Mouse (Mus musculus): Measurements from ENCODE around the gene Ankrd6. TPM values are rescaled to one million over a fixed set of nuclear protein-coding genes. Genes with fewer than 3 reads are reported as not detected.
A peak's percentile ranks its signal among the peaks of the same experiment; 100 is the strongest.

Ankrd6 gene
- total and polyA plus RNA-seq, 3 experiments = 1.3 to 2.1 (median 1.6) TPM

DNA sequence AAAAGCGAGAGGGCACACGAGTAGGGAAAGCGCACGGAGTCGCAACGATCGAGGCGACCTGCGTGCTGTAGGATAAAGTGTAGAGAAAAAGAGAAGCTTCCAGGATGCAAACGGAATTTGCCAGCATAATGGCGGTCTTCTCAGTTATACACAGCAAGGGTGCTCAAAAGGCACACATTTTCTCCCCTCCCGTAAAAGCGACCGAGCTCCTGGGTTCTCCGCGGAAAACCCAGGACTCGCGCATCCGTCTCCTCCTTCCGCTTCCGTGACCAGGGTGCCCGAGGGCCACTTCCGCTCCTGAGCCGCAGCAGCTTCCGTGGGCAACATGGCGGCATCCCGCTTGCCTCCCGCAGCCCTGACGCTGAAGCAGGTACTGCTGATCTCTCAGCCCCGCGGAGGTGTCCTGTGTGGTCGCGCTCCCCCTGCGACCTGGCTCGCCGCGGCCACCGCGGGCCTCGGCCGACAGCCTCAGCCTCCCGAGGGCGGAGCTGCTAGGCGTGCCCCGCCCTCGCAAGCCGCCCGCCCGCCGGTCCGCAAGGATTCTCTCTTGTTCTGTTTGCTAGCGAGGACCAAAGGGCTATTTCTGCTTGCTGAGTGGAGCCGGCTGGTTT lies 150.6 kb downstream of the Ankrd6 start, which contains the start of gene Lyrm2 (continued):
- peak; percentile 94 for TF ChIP-seq NELFE (IDR thresholded peaks at IDR 0.05; ENCODE audit: low read depth, low read length)
- TF ChIP-seq ELF1 (IDR thresholded peaks at IDR 0.05; ENCODE audit: low read depth, low read length) = peak; percentile 97
- peak; percentile 95 for TF ChIP-seq POLR2A (IDR thresholded peaks at IDR 0.05; ENCODE audit: low read depth, low read length)
- TF ChIP-seq RCOR1 (conservative IDR thresholded peaks at IDR 0.05; ENCODE audit: low read depth, low read length) = peak; percentile 72; the same call in 1 of the 2 replicates
- 0 out of 2 replicates have a peak, but pooled peaks have one; percentile 22 for TF ChIP-seq CHD2 (IDR thresholded peaks at IDR 0.05; ENCODE audit: low read length)
- peak; percentile 37; the same call in 1 of the 2 replicates for TF ChIP-seq ETS1 (conservative IDR thresholded peaks at IDR 0.05; ENCODE audit: low read depth, low read length)
- TF ChIP-seq BHLHE40 (IDR thresholded peaks at IDR 0.05; ENCODE audit: low read depth, low read length) = no peak
- peak; percentile 51; the same call in 1 of the 2 replicates for TF ChIP-seq IRF4 (IDR thresholded peaks at IDR 0.05; ENCODE audit: low read depth, low read length)

DNA sequence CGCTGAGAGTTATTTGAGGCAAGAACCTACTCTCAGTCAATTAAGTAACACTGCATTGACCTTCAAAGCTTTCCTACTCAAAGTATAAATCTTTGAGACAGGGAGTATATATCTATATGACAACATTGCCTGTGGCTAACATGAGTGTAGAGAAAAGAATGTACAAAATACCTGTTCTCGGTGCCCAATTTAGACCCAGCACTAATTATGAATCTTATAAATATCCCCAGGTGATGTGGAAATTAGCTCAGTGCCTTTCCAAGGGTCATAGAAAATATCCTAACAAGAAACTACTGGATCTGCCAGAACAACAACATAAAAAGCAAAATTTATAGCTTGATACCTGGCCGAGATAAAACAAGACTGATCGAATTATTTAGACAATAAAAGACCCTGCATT lies 151.7 kb downstream of the Ankrd6 start:
- Histone ChIP-seq H3K9me3 (replicated peaks; ENCODE audit: low read length) (no peaks in the 10 kb centered on the region), H3K27ac (ENCODE audit: insufficient read depth, low read depth) (no peak overlapping the region), H3K36me3 (replicated peaks in 1 of 2; ENCODE audit: control insufficient read depth in 1 of 2, insufficient read depth in 1 of 2, low read length in 1 of 2) (peaks cover 0 to 8% of the 10 kb centered on the region in 2 experiments), H3K4me3 (replicated peaks in 1 of 3; ENCODE audit: low read depth in 2 of 3, low read length in 2 of 3, poor library complexity in 1 of 3) (peak overlapping the region in 1 of 3 experiments; percentile 61), H3K79me2 (replicated peaks; ENCODE audit: control insufficient read depth, extremely low read depth, insufficient read depth, poor library complexity, severe bottlenecking) (no peaks in the 10 kb centered on the region; the same call in 1 of the 2 replicates), H3K4me1 (ENCODE audit: control insufficient read depth in 1 of 2, insufficient read depth in 2 of 2) (peaks cover 6 to 14% of the 10 kb centered on the region in 2 experiments; a peak in 3 of 4 replicates), H3K27me3 (replicated peaks) (no peaks in the 10 kb centered on the region), H3K4me2 (ENCODE audit: insufficient read depth, low read depth, poor library complexity, severe bottlenecking) (no peak overlapping the region), H3K9ac (ENCODE audit: insufficient read depth, low read depth) (no peak overlapping the region)
- TF ChIP-seq ZKSCAN1 (IDR thresholded peaks at IDR 0.05; ENCODE audit: borderline replicate concordance, low read depth, low read length) = no peak
- TF ChIP-seq UBTF (IDR thresholded peaks at IDR 0.05; ENCODE audit: low read depth, low read length) = no peak
- no peak for TF ChIP-seq POLR2AphosphoS2 (IDR thresholded peaks at IDR 0.05; ENCODE audit: low read depth, low read length)
- TF ChIP-seq MEF2A (IDR thresholded peaks at IDR 0.05; ENCODE audit: borderline replicate concordance, low read depth, low read length) = no peak
- TF ChIP-seq TBP (conservative IDR thresholded peaks at IDR 0.05; ENCODE audit: low read depth, low read length) = no peak
- no peak for TF ChIP-seq MAFK (IDR thresholded peaks at IDR 0.05; ENCODE audit: insufficient replicate concordance, low read length)
- no peak for TF ChIP-seq NELFE (IDR thresholded peaks at IDR 0.05; ENCODE audit: low read depth, low read length)
- TF ChIP-seq RCOR1 (conservative IDR thresholded peaks at IDR 0.05; ENCODE audit: low read depth, low read length) = no peak
- DNase-seq (ENCODE audit: extremely low read depth) = no peak
- in situ Hi-C loops (cut with MboI; ENCODE audit: low pct_ligation_motif_present, low pct_unique_long_range_greater_than_20kb, low sequenced_read_pairs) (no loop called here), dilution Hi-C loops (cut with MboI; ENCODE audit: extremely low pct_ligation_motif_present, extremely low pct_unique_long_range_greater_than_20kb, low sequenced_read_pairs) (no loop called here)

DNA sequence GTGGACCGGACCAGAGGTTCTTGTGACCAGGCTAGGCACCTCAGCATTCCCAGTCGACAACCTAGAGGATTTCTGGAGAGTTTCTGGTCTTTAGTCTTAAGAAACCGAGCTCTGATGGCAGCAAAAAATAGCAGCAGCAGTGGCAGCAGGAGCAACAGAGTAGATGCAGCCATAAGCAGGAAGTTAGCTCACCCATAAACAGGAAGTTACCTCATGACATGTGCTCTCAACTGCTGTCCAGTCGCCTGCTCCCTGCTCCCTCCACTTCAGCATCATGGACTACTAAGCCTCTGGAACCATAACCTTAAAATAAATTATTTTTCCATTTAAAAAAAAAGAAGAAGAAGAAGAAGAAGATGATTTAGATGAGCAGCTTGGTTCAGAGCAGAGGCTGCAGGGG lies 161.6 kb downstream of the Ankrd6 start:
- Histone ChIP-seq H3K36me3 (replicated peaks in 1 of 2; ENCODE audit: control insufficient read depth in 1 of 2, insufficient read depth in 1 of 2, low read length in 1 of 2) (peaks cover 0 to 2% of the 10 kb centered on the region in 2 experiments), H3K27me3 (replicated peaks) (no peaks in the 10 kb centered on the region), H3K79me2 (replicated peaks; ENCODE audit: control insufficient read depth, extremely low read depth, insufficient read depth, poor library complexity, severe bottlenecking) (no peaks in the 10 kb centered on the region), H3K4me3 (replicated peaks in 1 of 3; ENCODE audit: low read depth in 2 of 3, low read length in 2 of 3, poor library complexity in 1 of 3) (no peak overlapping the region), H3K9ac (ENCODE audit: insufficient read depth, low read depth) (no peak overlapping the region), H3K27ac (ENCODE audit: insufficient read depth, low read depth) (no peak overlapping the region), H3K4me1 (ENCODE audit: control insufficient read depth in 1 of 2, insufficient read depth in 2 of 2) (no peaks in the 10 kb centered on the region), H3K4me2 (ENCODE audit: insufficient read depth, low read depth, poor library complexity, severe bottlenecking) (no peak overlapping the region), H3K9me3 (replicated peaks; ENCODE audit: low read length) (no peaks in the 10 kb centered on the region)
- in situ Hi-C loops (cut with MboI; ENCODE audit: low pct_ligation_motif_present, low pct_unique_long_range_greater_than_20kb, low sequenced_read_pairs) (no loop called here), dilution Hi-C loops (cut with MboI; ENCODE audit: extremely low pct_ligation_motif_present, extremely low pct_unique_long_range_greater_than_20kb, low sequenced_read_pairs) (no loop called here)
- no peak for DNase-seq (ENCODE audit: extremely low read depth)
- TF ChIP-seq MAX (IDR thresholded peaks at IDR 0.05; ENCODE audit: low read length) = 0 out of 2 replicates have a peak, but pooled peaks have one; percentile 17
- TF ChIP-seq HCFC1 (IDR thresholded peaks at IDR 0.05; ENCODE audit: low read depth, low read length) = no peak
